Mouse (Mus musculus) retina, adult 2 months (tissue): Measurements from ENCODE around the gene Dok7.

Experiments
- DNase-seq: peaks from one replicate; pipeline ENCODE4 v3.0.0-alpha.2; 2012; ENCODE audit warnings: low read depth, low spot score

The Dok7 gene

DNA sequence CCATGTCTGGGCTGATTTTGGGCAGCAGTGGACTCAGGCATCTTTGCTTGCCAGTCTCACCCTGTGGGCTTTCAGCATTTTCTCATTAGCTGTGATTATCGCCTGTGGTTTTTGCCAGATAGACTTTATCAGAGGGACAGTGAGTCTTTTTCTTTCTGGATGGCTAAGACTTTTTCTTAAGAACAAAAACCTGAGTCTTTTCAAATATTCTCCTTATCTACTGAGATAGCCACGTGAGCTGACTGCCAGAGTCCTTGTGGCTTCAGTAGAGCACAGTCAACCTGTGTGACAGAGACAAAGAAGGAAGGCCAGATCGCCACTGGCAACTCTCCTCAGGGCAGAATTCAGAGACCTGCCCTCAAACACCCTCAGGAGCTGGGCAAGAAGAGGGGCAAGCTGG, 61.1 kb downstream of the Dok7 start:
- no peak for DNase-seq

GRCm38 (mm10) chr5:35118418-35118817, 61.9 kb downstream of the Dok7 start:
- DNase-seq, result no peak

DNA sequence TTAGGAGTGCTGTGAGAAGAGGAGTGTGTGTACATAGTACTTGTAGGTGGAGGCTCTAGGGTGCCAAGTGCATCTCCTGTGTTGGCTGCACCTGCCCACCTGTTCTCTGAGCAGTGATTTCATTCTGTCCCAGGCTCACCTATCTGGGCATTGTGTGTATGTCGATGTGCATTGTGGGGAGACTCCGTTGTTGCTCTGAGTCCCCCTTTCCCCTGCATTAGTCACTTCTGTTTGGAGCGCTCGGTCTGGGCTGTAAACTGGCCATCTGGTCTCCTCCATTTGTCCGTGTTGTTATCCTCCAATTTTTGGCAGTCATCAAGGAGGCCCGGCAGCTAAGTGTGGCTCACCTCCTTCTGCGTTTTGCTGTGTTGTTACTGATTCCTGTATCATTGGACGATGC, 63.5 kb downstream of the Dok7 start:
- DNase-seq, result no peak

DNA sequence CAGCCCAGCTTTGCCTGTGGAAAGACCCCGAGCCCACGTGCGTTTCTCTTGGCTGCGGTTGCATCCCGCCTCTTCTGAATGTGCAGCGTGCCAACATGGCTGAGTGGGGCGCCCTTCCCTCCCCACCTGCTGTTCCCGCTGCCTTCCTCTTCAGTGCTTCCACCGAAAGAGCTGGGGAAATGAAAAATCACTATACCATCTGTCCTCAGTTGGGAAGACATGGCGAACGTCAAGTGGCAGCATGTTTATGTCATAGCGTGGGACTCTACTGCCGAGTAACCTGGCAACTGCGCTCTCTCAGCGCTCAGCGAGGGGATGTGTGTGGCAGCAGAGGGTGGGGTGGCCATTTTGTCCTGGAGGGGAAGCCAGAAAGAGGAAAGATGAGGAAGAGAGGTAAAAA, 72.6 kb downstream of the Dok7 start:
- no peak for DNase-seq

DNA sequence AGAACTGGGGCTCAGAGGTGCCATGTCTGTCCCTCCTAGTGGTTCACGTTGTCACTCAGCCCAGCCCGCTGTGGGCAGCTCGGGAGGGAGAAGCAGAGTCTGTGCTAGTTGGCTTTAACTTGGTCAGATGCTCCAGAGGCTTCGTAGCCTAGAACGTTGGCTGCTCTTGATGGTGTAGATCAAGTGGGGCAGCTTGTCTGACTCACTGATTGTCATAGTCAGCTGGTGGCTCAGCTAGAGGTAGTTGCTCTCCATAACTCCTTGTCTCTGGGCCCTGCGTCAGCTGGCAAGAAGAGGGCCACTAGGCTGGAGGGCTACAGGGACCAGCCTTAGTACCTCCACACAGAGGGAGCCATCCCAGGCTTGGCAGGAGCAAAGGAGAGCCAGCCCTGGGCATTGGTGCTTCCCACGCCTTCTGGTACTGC, 73.2 kb downstream of the Dok7 start:
- no peak for DNase-seq

- no peak for DNase-seq
These were observed 74.7 kb downstream of the Dok7 start for GRCm38 (mm10) chr5:35131237-35131636.

- peak; percentile 50 for DNase-seq
These were observed 75.2 kb downstream of the Dok7 start for GRCm38 (mm10) chr5:35131773-35132172.

GRCm38 (mm10) chr5:35132278-35132980, 75.9 kb downstream of the Dok7 start:
- no peak for DNase-seq

GRCm38 (mm10) chr5:35133468-35133867, 76.9 kb downstream of the Dok7 start:
- DNase-seq, result no peak

GRCm38 (mm10) chr5:35134286-35134685, 77.7 kb downstream of the Dok7 start:
- DNase-seq, result no peak

- DNase-seq, result no peak
These were observed 79.3 kb downstream of the Dok7 start for GRCm38 (mm10) chr5:35135903-35136302.
